Mouse (Mus musculus) gastrocnemius, postnatal 14 days (tissue): ENCODE results near the gene Ccdc194. TPM values are rescaled to one million over a fixed set of nuclear protein-coding genes. Genes with fewer than 3 reads are reported as not detected.

Source experiments
- DNase-seq: peaks from one replicate; pipeline ENCODE4 v3.0.0; 2021; ENCODE audit warnings: mixed read lengths
- intact Hi-C: fragments of 180-260 bp; cut with DNase I; formaldehyde crosslinking; loops from one replicate; pipeline ENCODE4 v1.15.1; 2025; ENCODE audit warnings: low total_unique reads
- long read RNA-seq, 2 experiments: library from polyadenylated mRNA; stranded (forward); transcript quantifications; one replicate each; pipeline ENCODE4 v2.0.0; 2021
- total RNA-seq, 2 experiments: library from RNA; stranded (reverse); gene quantifications; 2 replicates each; pipeline ENCODE4 v1.2.3; 2021

The Ccdc194 gene
- under 1 TPM in 1 of 2 experiments, not detected in 1; 0.33 TPM for total RNA-seq
- long read RNA-seq, experiment 1 = 0 reads
- long read RNA-seq, experiment 2 = 0 reads

DNA sequence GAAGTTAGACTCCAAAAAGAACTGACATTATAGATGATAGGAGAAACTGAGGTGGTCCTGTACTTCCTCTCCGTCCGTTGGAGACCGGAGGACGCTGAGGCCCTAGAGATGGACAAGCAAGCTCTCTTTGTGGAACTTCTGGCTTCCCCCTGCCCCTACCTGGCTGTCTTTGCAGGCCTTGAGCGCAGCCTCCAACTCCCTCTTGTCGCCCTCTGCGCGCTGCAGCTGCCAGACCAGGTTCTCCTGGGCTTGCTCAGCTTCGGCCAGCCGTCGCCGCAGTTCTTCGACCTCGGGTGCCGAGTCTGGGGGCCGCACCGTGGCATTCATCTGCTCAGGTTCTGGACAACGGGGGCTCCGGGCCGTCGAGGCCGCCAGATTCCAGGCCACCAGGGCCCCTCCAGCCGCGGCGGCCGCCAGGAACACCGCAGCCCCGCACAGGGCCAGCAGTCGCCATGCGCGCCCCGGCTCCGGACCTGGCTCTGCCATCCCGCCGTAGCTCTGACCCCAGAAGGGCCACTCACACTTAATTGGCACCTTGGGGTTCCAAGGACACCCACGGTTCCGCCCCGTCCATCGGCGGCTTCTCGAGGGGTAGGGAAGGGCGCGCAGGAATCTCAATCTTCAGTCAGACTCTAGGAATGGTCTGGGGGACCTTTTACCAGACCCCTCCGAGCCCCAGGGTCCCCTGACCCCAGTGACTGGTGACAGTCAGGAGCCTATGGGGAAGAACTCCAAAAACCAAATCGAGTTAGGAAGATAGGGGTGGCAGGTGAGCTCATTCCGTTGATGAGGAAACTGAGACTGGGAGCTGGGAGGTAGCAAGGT, at the start of gene Ccdc194:
Ccdc194 (minus strand) TSS at position 486 of the 825 bp plus-strand sequence.
- intact Hi-C loops = no loop called here
- no peak for DNase-seq

DNA sequence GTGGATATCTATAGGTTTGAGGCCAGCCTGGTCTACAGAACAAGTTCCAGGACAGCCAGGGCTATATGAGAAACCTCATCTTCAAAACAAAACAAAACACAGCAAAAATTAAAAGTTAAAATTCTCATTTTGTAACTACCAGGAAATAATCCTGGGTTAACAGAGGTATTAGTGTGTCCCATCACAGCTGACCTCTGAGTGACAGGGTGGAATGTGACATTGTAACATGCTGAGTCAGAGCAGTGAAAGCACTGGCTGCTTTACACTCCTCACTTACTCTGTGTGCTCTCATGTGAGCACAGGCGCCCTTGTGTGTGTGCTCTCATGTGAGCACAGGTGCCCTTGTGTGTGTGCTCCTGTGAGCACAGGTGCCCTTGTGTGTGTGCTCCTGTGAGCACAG, 49.5 kb upstream of the Ccdc194 start:
- no peak for DNase-seq
- intact Hi-C loops = no loop called here

DNA sequence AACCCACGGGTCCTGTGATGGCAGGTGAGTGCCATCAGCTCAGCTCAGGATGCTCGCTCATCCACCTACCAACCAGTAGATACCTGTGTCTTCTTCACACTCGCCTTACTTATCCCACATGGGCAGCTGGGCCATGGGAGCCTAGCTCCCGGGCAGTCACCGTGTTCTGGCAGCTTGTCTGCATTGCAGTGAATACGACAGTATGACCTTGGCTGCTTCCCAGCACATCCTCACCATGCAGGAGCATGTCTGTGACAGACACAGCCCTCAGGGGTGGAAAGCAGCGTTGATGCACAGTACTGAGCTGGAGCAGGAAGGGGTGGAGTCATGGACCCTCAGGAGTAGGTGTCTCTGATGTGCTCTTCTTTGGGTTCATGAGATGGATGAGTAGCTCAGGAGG, 48.9 kb upstream of the Ccdc194 start:
- intact Hi-C loops = no loop called here

DNA sequence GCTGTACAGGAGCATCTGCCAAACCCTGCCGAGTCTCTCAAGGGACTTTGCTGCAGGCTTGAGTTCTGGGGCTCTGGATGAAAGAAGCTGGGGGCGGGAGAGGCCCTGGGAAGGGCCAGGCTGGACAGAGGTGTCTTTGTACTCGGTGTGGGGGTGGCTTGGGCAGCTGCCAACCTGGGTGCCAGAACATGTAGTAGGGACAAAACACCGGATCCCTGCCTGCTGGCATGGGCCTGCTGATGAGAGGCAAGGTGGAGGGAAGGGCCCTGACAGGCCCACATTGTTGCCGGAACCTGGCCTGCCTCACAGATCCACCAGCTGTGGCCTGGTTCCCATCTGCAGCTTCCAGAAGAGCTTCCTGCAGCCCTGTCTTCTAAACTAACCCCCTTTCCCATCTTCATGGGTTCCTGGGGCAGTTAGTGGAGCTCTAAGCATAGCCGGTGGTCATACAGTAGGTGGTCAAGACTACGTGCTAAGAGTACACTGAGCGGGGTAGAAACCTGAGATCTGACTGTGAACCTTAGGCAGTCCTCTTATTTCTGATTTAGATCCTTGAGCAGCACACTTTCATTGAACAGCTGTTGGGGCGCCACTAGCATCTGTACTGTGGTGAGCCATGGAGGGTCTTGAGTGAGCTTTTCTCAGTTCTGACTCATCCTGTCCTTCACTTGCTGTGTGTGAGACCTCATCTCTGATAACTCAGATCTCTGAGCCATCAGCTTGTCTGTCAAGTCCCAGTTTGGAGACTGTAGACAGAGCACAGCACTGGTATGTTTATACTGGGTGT, 47.5 kb upstream of the Ccdc194 start:
- peak; percentile 72 for DNase-seq
- intact Hi-C loops = no loop called here

More for the DNA sequence above, 48.9 kb upstream of the Ccdc194 start:
- no peak for DNase-seq

DNA sequence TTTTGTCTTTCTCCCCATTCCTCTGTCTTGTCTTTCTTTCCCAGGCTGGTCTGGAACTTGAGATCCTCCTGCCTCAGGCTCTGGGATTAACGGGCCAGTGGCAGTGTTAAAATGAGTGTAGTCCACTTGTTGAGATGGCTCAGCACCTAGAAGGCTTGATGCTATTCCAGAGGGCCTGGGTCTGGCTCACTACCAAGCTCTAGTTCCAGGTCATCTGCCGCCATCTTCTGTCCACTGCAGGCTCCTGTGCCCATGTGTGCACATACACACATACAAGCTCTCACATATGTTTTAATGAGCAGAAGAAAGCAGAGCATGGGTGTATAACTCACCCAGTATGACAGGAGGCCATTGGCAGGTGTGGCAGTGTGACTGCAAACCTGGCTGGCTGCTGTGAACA, 46.6 kb upstream of the Ccdc194 start:
- DNase-seq = no peak
- intact Hi-C loops = no loop called here

DNA sequence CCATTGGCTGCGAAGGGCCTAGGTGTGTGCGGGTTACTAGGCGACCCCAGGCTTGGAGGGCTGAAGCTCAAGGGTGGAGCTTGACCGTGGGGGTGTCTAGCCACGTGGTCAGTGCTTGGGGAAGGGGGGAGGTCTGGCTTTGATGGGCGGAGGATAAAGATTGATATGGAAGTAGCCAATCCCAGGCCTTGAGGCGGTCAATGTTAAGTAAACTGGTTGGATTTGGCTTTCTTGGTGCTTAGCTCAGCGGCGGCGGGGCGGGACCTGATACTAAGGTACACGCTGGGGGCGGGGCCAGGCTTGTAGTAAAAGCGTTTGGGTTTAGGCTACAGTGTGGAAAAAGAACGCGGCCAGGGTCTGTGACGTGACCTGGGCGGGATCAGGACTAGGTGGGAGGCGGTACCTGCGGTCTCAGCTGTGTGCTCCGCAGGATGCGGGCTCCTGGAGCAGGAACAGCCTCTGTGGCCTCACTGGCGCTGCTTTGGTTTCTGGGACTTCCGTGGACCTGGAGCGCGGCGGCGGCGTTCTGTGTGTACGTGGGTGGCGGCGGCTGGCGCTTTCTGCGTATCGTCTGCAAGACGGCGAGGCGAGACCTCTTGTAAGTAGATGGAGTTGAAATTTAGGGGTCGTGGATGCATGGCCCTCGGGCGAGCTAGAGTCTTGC, 44.9 kb upstream of the Ccdc194 start:
- peak; percentile 87 for DNase-seq
- intact Hi-C loops = no loop called here

DNA sequence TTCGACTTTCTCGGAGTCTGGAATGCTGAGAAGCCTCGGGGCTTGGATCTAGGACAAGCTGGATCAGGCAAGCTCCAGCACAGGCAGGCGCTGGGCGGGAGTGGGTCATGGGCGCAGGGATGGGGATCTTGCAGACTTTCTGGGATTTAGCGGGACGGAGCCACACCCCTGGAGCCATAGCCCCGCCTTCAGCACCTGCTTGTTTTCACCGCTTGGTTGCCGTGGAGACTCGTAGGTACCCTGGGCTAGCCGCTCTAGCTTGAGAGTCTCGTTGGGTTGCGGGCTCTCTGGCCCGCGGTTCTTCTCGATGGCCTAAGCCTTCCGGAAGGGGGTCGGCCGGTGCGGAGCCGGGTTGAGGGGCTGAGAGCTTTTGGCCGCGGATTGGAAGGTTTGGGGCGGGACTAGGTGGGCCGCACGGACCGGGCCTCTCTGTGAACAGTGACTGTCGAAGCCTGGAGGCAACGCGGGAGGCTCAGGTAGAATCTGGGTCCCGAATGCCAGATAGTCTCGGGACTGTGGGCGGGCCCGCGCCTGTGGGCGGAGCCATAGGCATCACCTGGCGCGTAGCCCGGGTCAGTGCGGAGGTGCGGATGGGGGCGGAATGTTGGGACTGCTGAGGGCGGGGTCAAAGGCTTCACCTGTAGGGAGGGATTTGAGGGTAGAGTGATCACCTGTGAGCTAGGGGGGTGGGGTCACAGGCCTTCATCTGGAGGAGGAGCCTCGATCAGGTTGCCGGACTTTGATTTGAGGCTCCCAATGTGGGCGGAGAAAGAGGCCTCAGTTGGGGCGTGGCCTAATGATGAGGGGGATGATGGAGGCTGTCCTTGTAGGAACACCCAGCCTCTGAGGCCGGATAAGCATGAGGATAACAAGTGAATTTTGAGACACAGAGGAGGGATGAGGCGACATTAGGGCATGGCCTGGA, 44.1 kb upstream of the Ccdc194 start:
- DNase-seq = peak; percentile 80
- intact Hi-C loops = no loop called here

DNA sequence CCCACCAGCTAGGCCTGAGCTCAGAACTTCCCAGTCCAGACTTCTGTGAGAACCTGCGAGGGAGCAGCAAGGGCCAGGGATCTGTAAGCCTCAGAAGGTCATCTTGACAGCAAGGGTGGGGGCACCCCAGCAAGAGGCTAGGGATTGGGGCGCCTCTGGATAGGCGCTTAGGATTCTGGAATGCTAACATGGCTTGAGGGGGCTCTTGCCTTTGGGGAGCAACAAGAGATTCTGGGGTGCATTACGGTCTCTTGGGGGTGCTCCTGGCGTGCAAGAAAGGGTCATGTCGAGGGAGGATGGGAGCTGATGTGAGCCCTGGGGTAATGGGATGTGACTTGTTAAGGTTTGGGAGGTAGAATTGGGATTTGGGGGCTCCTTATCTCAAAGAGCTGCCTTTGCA, 43.4 kb upstream of the Ccdc194 start:
- intact Hi-C loops = no loop called here
- no peak for DNase-seq

DNA sequence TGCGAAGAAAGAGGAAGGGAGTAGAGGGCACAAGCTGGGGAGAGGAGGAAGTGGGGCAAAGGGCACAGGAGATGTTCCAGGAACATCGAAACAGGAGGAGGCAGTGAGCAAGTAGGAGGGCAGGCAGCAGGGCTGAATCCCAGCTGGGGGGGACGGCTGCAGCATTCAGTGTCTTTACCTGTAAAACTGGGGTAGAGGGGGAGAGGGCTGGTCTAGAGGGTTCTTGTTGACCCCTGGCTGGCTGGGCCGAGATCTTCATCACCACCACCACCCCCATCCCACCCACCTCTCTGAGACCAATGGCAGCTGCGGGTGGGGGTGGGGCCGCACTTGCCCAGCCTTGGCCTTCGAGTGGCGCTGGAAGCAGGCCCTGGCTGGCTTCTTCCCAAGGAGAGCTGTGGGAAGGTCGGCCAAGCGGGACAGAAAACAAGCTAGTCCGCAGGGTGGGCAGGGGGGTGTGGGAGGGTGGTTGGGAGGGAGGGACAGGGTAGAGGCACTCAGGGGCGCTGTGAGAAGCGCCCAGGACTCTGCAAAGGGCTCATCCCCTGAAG, 43.0 kb upstream of the Ccdc194 start, which contains the start of gene Slc27a1:
Slc27a1 (plus strand) TSS at position 496 of the 551 bp plus-strand sequence.
- DNase-seq = peak; percentile 80
- intact Hi-C loops = no loop called here

DNA sequence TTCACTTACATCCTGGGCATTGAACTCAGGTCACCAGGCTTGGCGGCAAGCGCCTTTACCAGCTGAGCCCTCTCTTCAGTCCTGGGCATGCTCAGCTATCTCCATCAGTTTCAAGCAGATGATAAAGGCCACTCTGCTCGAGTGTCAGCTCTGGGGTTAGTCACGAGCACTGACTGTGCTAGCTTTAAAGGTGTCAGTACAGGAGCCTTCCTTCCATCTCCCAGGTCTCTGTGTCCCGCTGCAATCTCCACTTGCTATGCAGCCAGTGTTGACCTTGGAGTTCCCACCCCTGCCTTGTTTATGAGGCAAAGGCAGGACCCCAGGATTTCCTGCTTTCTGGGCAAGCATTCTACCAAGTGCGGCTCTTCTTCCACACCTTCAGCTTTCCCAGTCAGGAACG, 42.1 kb upstream of the Ccdc194 start:
- intact Hi-C loops = no loop called here
- no peak for DNase-seq

DNA sequence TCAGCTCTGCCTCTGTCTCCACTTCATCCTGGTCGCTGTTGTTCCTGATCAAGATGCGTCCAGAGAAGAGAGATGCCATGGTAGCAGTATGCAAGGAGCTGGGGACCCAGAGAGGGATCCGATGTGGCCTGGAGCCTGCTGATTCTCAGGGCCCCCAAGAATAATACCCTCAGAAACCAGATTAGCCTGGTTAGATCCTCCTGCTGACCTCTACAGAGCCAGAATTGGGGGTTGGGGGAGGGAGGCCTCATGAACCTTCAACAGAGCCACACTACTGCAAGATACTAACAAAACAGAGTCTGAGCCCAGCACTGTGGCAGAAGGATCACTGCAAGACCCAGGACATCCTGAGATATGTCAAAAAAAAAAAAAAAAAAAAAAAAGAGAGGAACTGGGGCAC, 41.0 kb upstream of the Ccdc194 start, which contains the start of gene Nxnl1:
Nxnl1 (minus strand) TSS at position 101 of the 400 bp plus-strand sequence.
- DNase-seq = no peak
- intact Hi-C loops = no loop called here

DNA sequence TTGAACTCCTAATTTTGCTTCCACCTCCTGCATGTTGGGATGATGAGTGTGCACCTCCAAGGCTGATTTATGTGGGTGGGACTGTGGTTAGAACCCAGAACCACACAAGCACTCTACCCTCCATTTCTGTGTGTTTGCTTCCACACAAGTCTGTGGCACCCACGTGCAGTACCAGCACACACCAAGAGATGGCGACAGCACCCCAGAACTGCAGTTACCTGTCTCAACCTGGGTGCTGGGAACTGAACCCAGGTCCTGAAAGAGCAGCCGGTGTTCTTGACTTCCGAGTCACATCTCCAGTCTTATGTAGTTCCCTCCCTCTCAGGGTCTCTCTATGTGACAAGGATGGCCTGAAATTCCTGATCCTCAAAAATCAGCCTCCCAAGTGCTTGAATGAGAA, 38.5 kb upstream of the Ccdc194 start:
- DNase-seq = no peak
- intact Hi-C loops = loop anchor here (2.0 kb wide), 2 partner anchors 33 to 97 kb away; partner anchors contain the start of gene Fam129c

DNA sequence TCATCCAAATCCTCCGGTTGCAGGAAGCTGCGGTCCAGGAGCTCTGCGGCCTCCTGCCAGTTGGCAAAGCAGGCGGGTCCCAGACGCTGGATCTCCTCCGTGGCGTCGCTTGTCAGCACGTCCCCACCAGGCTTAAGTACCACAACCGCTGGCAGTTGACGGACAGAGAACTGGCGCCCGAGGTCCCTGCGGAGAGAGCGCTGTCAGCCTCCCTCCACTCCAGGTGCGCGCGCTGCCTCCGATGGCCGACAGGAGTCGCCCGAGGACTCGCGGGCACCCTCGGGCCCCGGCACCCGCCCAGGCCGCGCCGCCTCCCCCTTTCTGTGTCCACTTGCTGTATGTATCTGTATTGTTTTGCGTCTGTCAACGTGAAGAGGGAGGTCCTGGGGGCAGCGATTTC, 37.2 kb upstream of the Ccdc194 start:
- intact Hi-C loops = loop anchor here (2.0 kb wide), 1 partner anchor 34 kb away; the partner anchor contains the start of gene Fam129c
- peak; percentile 85 for DNase-seq

DNA sequence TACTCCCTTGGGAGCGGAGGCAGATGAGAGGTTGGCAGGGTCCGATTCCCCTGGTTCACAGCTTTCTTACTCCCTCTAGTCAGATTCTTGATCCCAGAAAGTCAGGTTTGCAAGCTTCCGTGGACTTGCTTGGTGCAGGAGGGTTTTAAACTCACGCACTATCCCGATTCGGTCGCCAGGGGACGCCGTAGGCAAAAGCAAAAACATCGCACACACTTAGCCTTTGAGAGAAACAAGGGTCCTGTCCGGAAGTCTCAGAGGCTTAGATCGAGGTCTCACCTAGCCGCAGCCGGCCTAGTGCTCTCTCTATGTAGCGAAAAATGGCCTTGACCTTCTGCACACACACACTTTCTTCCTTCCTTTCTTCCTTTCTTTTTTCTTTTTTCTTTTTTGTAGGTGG, 35.9 kb upstream of the Ccdc194 start:
- DNase-seq = no peak
- intact Hi-C loops = no loop called here

DNA sequence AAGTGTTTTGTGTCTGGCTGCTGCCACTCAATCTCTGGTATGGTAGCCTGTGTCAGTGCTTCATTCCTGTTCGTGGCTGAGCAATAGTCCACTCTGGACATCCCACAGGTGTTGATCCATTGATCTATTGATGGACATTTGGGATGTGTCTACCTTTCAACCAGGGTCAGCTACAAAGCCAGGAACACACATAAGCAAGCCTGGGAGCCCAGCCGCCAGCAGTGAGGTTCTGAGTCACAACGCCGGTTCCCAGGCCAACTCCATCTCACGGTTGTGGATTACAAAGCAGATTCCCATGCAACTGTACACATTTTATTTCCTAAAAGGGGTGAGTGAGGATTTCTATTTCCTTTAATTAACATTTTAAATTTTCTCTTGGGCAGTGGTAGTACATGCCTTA, 35.3 kb upstream of the Ccdc194 start:
- intact Hi-C loops = no loop called here
- no peak for DNase-seq

DNA sequence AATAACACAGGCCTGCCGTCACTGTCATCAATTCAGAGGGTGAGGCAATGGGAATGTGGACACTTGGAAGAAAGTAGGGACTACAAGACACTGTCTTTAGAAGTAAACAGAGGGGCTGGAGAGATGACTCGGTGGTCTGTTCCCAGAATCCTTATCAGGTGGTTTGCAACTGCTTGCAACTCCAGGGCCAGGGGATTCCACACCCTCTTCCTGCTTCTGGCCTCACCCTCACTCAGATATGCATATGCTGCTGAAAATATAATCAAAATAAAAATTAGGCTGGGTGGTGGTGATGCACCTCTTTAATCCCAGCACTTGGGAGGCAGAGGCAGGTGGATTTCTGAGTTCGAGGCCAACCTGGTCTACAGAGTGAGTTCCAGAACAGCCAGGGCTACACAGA, 34.6 kb upstream of the Ccdc194 start:
- intact Hi-C loops = no loop called here

DNA sequence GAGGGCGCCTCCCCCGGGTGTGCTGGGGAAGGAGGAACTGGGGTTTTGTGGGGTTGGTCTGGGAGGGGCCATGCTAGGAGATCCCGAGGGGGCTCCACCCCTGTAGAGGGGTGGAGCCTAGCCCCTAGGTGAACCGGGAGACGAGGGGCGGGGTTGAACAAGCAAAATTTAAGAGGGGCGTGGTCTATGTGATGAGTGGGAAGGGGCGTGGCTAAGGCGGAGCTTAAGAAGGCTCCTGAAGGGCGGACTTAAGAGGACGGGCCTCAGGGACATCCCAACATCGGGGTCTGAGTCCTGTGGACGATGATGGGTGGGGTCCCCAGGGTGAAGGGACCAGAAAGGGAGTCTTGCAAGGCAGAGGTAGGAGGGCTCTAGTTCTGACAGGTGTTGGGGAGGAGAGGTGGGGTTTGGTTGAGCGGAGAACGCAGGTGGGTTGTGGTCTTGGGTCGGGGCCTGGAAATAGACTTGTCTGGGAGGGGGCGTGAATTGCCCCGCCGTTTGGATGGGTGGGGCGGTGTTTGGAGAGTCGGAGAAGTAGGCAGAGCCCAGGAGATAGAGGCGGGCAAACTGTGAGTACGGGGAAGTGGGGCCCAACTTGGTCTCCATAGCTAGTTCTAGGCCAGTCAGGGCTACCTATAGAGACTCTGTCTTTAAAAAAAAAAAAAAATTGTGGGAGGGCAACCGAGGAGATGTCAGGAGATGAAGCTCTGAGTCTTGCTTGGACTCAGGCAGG, 33.6 kb upstream of the Ccdc194 start:
- intact Hi-C loops = no loop called here
- DNase-seq = peak; percentile 56

More for the DNA sequence above, 34.6 kb upstream of the Ccdc194 start:
- no peak for DNase-seq
